Mouse (Mus musculus): Measurements from ENCODE around the gene Atp8a2.

The Atp8a2 gene

GRCm38 (mm10) chr14:59607021-59607420, 590.0 kb downstream of the Atp8a2 start:
- no peak for DNase-seq (ENCODE audit: low read depth, low spot score)

- DNase-seq (ENCODE audit: low read depth, low spot score) = no peak
Observed at GRCm38 (mm10) chr14:59605671-59606353, 591.2 kb downstream of the Atp8a2 start.

- no peak for DNase-seq (ENCODE audit: low read depth, low spot score)
Observed at GRCm38 (mm10) chr14:59604002-59604645, 592.9 kb downstream of the Atp8a2 start.

GRCm38 (mm10) chr14:59598260-59598627, 598.7 kb downstream of the Atp8a2 start:
- DNase-seq (ENCODE audit: low read depth, low spot score) = no peak

GRCm38 (mm10) chr14:59597398-59598259, 599.4 kb downstream of the Atp8a2 start, which contains the start of gene Cdadc1:
TSS of gene Cdadc1 (minus strand) at chr14:59597959.
- peak; percentile 70 for DNase-seq (ENCODE audit: low read depth, low spot score)

- DNase-seq (ENCODE audit: low read depth, low spot score) = no peak
Observed at GRCm38 (mm10) chr14:59594988-59595387, 602.0 kb downstream of the Atp8a2 start.

- no peak for DNase-seq (ENCODE audit: low read depth, low spot score)
Observed at GRCm38 (mm10) chr14:59592593-59592992, 604.4 kb downstream of the Atp8a2 start.

- DNase-seq (ENCODE audit: low read depth, low spot score) = no peak
Observed at GRCm38 (mm10) chr14:59591901-59592300, 605.1 kb downstream of the Atp8a2 start.

- no peak for DNase-seq (ENCODE audit: low read depth, low spot score)
Observed at GRCm38 (mm10) chr14:59590614-59591013, 606.4 kb downstream of the Atp8a2 start.
